Mouse (Mus musculus) v-Abl transformed pro-B cells (cell line): ENCODE measurements around the gene H2-DMb2.

Source experiments
- in situ Hi-C, 2 experiments: fragments of 400-800 bp; cut with MboI; formaldehyde crosslinking; loops; one replicate each; pipeline ENCODE4 v1.15.1; 2025; ENCODE audit not compliant: unreplicated experiment in 2 of 2

H2-DMb2 gene

DNA sequence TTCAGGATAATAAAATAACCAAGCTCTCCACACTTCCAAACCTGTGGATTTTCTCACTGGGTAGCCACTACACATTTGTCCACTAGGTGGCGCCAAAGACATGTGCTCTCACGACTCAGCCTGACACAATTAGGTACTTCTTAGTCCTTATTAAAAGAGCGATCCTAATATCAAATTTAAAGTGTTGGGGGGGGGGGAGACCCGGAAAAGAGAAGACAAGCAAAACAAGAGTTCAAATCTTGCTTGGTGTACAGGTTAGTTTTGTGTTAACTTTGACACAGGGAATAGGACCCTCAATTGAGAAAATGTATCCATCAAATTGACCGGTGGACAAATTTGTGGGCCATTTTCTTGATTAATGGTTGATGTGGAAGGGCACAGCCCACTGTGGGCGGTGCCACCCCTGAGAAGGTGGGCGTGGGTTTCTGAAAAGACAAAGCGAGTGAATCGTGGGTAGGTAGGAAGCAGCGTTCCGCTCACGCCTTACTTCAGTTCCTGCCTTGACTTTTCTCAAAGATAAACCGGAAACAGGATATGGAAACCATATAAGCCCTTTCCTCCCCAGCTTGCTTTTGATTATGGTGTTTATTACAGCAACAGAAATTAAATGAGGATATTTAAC is 27.9 kb downstream of the H2-DMb2 start:
- in situ Hi-C loops = loop anchor here (5.0 to 25.0 kb wide), 4 partner anchors 66 to 391 kb away; partner anchors contain the start of genes H2-Ob (in 2 of the 2), Btnl2 (in 1 of the 2) and Notch4 (in 1 of the 2)

GRCm38 (mm10) chr17:34172528-34172927 is 29.4 kb downstream of the H2-DMb2 start:
- in situ Hi-C loops = loop anchor here (5.0 to 25.0 kb wide), 4 partner anchors 65 to 390 kb away; partner anchors contain the start of genes H2-Ob (in 2 of the 2), Btnl2 (in 1 of the 2) and Notch4 (in 1 of the 2)

DNA sequence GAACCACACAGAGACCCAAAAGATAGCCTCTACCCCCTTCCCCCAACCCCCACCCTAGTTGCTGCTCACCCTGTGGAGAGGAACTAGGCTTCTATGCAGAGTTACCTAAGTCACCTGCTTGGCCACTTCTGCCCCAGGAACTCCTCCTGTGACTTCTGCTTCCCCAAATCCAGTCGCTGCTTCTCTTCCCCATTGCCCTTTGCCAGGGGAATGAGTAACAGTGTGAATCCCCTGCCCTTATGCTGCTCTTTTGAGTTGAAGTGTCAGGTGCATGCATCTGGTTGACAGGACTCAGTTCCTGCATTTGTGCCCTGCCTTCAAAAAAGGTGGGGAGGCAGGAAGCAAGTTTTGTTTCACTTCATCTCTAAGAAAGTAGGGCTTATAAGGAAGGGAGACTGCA is 31.0 kb downstream of the H2-DMb2 start:
- in situ Hi-C loops = loop anchor here (5.0 to 25.0 kb wide), 4 partner anchors 63 to 388 kb away; partner anchors contain the start of genes H2-Ob (in 2 of the 2), Btnl2 (in 1 of the 2) and Notch4 (in 1 of the 2)

DNA sequence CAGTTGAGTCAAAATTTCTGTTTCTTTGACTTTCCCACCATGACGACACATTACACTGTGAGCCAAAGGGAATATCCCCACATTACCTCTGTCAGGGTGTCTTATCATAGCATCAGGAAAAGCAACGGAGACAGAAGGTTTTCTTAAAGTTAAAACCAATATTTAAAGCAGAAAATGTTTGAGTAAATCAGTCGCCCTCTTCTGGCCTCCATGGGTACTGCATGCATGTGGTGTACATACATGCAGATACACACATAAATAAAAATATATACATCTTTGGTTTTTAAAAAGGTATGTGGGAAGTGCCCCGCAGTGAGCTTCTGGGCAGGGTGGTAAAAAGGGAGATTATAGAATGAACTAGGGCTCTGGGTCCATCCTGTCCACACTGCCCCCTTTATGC is 34.1 kb downstream of the H2-DMb2 start:
- in situ Hi-C loops = loop anchor here in 1 of 2 experiments (5.0 to 10.0 kb wide), 3 partner anchors 35 to 208 kb away; partner anchors contain the start of gene Btnl2

GRCm38 (mm10) chr17:34179019-34179418 is 35.9 kb downstream of the H2-DMb2 start:
- in situ Hi-C loops = loop anchor here in 1 of 2 experiments (5.0 to 10.0 kb wide), 3 partner anchors 33 to 206 kb away; partner anchors contain the start of gene Btnl2

DNA sequence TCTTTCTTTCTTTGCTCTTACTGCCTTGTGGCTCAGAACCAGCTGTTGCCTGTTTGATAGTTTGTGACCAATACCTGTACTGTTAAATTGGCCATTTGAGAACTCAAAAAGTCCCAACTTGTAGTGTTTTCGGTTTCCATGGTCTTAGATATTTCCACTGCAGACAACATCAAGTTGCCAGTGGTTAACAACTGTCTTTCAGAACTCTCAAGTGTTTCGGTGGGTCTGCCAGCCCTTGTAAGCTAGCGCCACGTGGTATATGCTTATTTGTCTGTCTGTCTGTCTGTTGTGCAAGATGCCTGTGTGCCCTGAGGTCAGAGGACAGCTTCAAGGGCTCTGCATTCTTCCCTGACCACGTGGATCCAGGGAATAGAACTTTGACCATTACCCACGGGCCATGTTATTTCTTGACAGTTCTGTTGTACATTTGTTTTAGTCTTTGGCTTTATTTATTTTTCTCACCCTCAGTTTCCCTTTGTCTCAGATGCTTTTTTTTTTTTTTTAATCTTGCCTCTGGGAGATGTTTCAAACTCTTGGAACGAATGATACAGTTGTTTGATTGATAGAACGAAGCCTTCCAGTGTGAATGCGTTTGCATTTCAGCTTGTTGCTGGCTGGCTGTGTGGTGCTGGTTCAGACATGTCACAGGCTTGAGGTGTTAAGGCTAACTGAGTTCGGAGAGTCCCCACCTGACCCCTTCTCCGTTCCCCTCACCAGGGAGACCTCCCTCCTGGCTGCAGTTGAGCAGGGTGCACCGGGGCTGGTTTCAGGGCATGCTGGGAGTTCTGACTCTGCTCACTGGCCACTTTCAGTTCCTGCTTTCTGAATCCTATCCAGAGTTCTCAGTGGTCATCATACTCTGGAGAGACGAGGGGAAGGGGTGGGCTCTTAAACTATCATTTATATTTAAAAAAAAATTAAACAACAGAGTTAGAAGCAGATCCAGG is 37.1 kb downstream of the H2-DMb2 start:
- in situ Hi-C loops = loop anchor here in 1 of 2 experiments (5.0 to 10.0 kb wide), 3 partner anchors 32 to 205 kb away; partner anchors contain the start of gene Btnl2

GRCm38 (mm10) chr17:34183564-34184219 is 40.6 kb downstream of the H2-DMb2 start:
- in situ Hi-C loops = no loop called here

- in situ Hi-C loops = no loop called here
Observed at GRCm38 (mm10) chr17:34185526-34185925, 42.4 kb downstream of the H2-DMb2 start.

- in situ Hi-C loops = no loop called here
Observed at GRCm38 (mm10) chr17:34186885-34187260, 43.8 kb downstream of the H2-DMb2 start.

DNA sequence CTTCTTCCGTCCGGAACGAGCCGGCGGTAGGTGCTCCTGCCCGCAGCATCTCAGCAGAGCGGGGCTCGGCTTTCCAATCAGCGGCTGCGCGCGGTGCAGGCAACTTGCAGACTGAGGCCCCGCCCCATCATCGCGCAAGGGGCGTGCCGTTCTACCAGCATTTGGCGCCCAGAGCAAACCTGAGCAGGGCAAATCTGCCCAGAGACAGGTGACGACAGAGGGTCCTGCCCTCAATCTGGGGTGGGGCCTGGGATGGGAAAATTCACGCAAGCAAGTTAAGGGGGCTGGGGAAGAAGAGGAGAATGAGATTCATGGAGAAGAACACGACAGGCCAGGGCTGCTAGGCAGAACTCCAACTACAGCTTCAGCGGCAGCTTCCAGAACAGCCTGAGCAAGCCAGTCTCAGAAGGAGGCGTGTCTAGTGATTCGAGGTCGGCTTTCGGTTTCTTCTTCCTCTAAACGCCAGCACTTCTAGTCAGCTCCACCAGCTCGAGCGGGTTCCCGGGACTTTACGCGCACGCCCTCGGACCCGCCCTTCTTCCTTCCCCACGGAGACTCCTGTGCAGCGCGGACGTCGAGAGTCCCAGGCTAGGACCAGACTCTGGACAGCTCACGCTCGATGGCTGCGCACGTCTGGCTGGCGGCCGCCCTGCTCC is 44.3 kb downstream of the H2-DMb2 start, which contains the start of the genes Tap1 and Psmb9:
TSS of gene Tap1 (plus strand) at position 293 of the 656 bp plus-strand sequence.
TSS of gene Psmb9 (minus strand) at position 504 of the 656 bp plus-strand sequence.
- in situ Hi-C loops = no loop called here

DNA sequence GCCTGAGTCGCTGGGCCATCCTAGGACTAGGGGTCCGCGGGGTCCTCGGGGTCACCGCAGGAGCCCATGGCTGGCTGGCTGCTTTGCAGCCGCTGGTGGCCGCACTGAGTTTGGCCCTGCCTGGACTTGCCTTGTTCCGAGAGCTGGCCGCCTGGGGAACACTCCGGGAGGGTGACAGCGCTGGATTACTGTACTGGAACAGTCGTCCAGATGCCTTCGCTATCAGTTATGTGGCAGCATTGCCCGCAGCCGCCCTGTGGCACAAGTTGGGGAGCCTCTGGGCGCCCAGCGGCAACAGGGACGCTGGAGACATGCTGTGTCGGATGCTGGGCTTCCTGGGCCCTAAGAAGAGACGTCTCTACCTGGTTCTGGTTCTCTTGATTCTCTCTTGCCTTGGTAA is 44.9 kb downstream of the H2-DMb2 start:
- in situ Hi-C loops = no loop called here

DNA sequence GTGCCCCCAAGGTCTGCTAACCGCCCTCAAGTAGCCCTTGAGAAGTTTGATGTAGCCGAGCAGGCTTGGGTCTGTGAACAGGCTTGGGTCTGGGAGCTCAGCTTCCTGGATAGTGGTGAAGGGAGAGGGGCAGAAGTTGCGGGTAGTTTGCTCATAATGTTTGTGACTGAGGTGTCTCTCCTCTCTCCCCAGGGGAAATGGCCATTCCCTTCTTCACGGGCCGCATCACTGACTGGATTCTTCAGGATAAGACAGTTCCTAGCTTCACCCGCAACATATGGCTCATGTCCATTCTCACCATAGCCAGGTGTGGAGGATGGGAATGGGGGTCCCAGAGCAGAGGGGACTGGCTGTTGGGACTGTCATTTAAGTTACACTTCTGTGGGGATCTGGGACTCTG is 45.9 kb downstream of the H2-DMb2 start:
- in situ Hi-C loops = no loop called here

DNA sequence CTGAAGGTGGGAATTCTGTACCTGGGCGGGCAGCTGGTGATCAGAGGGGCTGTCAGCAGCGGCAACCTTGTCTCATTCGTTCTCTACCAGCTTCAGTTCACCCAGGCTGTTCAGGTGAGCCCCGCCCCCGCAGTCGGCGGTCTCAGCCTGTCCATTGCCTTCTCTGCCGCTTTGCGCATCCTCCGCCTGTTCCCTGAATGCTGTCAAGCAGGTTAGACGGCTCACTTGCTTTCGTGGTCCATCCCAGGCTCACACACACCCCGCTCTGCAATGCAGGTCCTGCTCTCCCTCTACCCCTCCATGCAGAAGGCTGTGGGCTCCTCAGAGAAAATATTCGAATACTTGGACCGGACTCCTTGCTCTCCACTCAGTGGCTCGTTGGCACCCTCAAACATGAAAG is 49.7 kb downstream of the H2-DMb2 start:
- in situ Hi-C loops = no loop called here

DNA sequence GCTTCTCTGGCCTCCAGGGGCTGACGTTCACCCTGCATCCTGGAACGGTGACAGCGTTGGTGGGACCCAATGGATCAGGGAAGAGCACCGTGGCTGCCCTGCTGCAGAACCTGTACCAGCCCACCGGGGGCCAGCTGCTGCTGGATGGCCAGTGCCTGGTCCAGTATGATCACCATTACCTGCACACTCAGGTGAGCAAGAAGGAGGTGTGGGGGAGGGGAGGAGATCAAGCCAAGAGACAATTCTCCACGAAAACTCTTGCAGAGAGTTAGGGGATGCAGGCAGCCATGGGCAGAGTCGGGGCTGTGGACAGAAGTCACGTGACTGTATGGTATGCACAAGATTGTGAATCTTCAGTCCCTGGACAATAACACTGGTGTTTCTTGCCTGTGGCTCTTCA is 50.4 kb downstream of the H2-DMb2 start:
- in situ Hi-C loops = no loop called here

DNA sequence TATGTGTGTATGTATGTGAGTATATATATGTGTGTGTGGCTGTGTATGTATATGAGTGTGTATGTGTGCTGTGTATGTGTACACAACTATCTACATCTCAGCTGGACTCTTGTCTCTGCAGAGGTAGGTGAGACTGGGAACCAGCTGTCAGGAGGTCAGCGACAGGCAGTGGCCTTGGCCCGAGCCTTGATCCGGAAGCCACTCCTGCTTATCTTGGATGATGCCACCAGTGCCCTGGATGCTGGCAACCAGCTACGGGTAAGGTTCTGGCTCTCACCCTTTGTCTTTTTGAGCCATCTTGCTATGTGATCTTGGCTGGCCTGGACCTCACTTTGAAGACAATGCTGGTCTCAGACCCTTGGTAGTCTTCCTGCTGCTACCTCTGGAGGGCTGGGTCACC is 51.6 kb downstream of the H2-DMb2 start:
- in situ Hi-C loops = no loop called here

GRCm38 (mm10) chr17:34196491-34196890 is 53.4 kb downstream of the H2-DMb2 start:
- in situ Hi-C loops = no loop called here

DNA sequence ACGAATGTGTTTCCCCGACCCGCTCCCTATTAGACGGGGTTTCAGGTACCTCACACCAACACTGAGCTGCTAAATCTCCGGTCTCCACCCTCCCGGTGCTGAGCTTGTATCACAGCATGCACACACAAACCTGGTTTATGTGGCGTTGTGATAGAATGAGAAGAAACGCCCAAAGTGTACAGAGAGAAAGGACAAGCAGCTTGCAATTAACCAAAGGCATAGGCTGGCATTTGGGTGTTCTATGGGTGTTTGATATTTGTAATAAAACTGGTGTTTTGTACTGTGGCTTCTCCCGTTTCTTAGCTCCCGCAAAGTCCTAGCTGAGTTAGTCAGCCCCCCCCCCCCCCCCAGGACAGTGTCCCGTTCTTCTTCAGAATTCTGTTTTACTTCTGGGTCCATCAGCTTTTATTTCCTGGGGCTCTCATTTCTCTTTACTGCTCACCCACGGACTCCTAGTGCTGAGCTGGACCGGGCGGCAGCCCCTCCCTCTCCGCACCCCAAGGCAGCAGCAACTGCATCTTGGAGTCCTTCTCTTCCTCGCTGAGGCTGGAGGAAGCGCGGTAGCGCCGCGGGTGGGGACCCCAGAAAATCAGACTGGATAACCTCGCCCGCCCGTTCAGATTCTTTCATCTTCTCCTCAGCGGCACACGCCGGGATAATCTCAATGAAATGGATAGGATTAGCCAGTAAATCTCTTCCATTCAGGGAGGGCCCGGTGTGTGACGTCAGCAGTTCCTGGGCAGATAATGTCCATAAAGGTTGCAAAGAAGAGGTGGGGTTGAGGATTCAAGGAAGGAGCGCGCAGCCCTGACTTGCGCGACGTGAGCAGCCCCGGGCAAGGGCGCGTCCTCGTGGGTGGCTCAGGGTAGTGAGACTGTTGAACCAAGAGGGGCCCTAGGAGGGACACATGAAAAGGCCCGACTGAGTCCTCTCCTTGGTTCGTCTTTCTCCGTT is 54.1 kb downstream of the H2-DMb2 start, which contains the start of gene Psmb8:
TSS of gene Psmb8 (plus strand) at position 781 of the 954 bp plus-strand sequence.
- in situ Hi-C loops = no loop called here

DNA sequence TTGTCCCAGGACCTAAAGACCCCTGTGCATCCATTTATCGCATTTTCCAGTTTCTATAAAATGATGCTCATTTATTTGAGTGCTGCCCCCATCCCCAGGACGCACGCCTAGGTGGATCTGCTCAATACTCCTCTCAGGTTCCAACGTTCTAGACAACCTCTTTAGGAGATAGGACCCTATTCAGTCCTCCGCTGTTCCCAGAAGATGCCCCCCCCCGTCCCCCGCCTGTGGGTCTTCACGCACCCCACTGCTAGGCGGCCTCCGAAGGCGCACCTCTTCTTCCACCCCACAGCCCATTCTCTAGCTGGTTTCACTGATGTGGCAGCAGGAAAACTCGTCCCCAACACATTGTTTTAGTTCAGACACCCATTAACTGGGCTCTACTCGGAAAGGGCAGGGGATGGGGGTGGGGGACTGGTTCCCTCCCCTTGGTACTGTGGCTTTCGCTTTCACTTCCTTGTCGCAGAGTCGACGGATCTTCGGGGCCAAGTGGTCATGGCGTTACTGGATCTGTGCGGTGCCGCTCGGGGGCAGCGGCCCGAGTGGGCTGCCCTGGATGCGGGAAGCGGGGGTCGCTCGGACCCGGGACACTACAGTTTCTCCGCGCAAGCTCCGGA is 54.9 kb downstream of the H2-DMb2 start:
- in situ Hi-C loops = no loop called here
